Mouse (Mus musculus) bone marrow, adult 2 months (tissue): ENCODE results near the gene Npm1.

Source experiments
- CTCF ChIP-seq: fragments of 200-500 bp; IDR thresholded peaks from 2 replicates; pipeline ENCODE4 v1.5.1; 2011; ENCODE audit warnings: low read length, control low read depth; ENCODE audit not compliant: control insufficient read depth, insufficient read depth
- POLR2A ChIP-seq: fragments of 200-500 bp; IDR thresholded peaks from 2 replicates; pipeline ENCODE4 v1.6.1; 2011; ENCODE audit warnings: low read depth, mild to moderate bottlenecking, control low read depth, low read length, borderline replicate concordance; ENCODE audit not compliant: control insufficient read depth

- no peak for TF ChIP-seq CTCF
- no peak for TF ChIP-seq POLR2A
These were observed 15.3 kb downstream of the Npm1 start for GRCm38 (mm10) chr11:33147572-33148337.
